Mouse (Mus musculus) testis, adult 2 months (tissue): ENCODE results near the gene Nol11.

Source experiments
- CTCF ChIP-seq: fragments of 200-500 bp; IDR thresholded peaks from 2 replicates; pipeline ENCODE4 v1.5.1; 2012; ENCODE audit warnings: low read depth, mild to moderate bottlenecking, inconsistent platforms, low read length, moderate library complexity; ENCODE audit not compliant: control insufficient read depth, insufficient read depth, insufficient replicate concordance
- POLR2A ChIP-seq: fragments of 200-500 bp; IDR thresholded peaks from 2 replicates; pipeline ENCODE4 v1.6.1; 2012; ENCODE audit warnings: low read depth, mild to moderate bottlenecking, inconsistent platforms, low read length, moderate library complexity; ENCODE audit not compliant: control insufficient read depth

- no peak for TF ChIP-seq POLR2A
- TF ChIP-seq CTCF, result peak; percentile 39; the same call in 1 of the 2 replicates
These were observed 37.4 kb downstream of the Nol11 start for GRCm38 (mm10) chr11:107151809-107152208.
